Mouse (Mus musculus) gastrocnemius, adult 8-10 months (tissue): ENCODE results near the gene Cyb561d2. TPM values are rescaled to one million over a fixed set of nuclear protein-coding genes. Genes with fewer than 3 reads are reported as not detected.

Experiments
- DNase-seq, 2 experiments: peaks; one replicate each; pipeline ENCODE4 v3.0.0; 2022; ENCODE audit warnings: low spot score in 2 of 2
- total RNA-seq, 4 experiments: library from RNA; stranded (reverse); gene quantifications; 2 replicates each; pipeline ENCODE4 v1.2.4; 2022

The Cyb561d2 gene
- total RNA-seq, 4 experiments from 2014 or later, result 3.5 to 4.9 (median 4.2) TPM

- DNase-seq, result no peak
Measured at GRCm38 (mm10) chr9:107550491-107551116, 8.6 kb upstream of the Cyb561d2 start.

- no peak for DNase-seq
Measured at GRCm38 (mm10) chr9:107549297-107550074, 7.5 kb upstream of the Cyb561d2 start.

- no peak for DNase-seq
Measured at GRCm38 (mm10) chr9:107548820-107549219, 6.8 kb upstream of the Cyb561d2 start.

GRCm38 (mm10) chr9:107547957-107548356, 6.0 kb upstream of the Cyb561d2 start:
- DNase-seq, result no peak

- DNase-seq, result peak; percentile 72 to 79
Measured at GRCm38 (mm10) chr9:107547026-107547425, 5.0 kb upstream of the Cyb561d2 start, which contains the start of gene Zmynd10. Zmynd10 (plus strand) TSS chr9:107547298.

- peak in 1 of 2 experiments; percentile 60 for DNase-seq
Measured at GRCm38 (mm10) chr9:107545602-107546001, 3.6 kb upstream of the Cyb561d2 start.

- no peak for DNase-seq
Measured at GRCm38 (mm10) chr9:107545199-107545598, 3.2 kb upstream of the Cyb561d2 start.

- DNase-seq, result no peak
Measured at GRCm38 (mm10) chr9:107544729-107545128, 2.7 kb upstream of the Cyb561d2 start.

- DNase-seq, result no peak
Measured at GRCm38 (mm10) chr9:107544196-107544700, 2.3 kb upstream of the Cyb561d2 start.

GRCm38 (mm10) chr9:107543299-107543698, 1.3 kb upstream of the Cyb561d2 start:
- no peak for DNase-seq

- DNase-seq, result no peak
Measured at GRCm38 (mm10) chr9:107542721-107543120, 728 bp upstream of the Cyb561d2 start.

- DNase-seq, result no peak
Measured at GRCm38 (mm10) chr9:107542352-107542686, 326 bp upstream of the Cyb561d2 start.

- no peak for DNase-seq
Measured at GRCm38 (mm10) chr9:107541005-107541404, 988 bp downstream of the Cyb561d2 start.

GRCm38 (mm10) chr9:107540420-107540819, 1.6 kb downstream of the Cyb561d2 start:
- no peak for DNase-seq

GRCm38 (mm10) chr9:107539940-107540339, 2.1 kb downstream of the Cyb561d2 start:
- DNase-seq, result no peak

GRCm38 (mm10) chr9:107538711-107539110, 3.3 kb downstream of the Cyb561d2 start:
- DNase-seq, result no peak

GRCm38 (mm10) chr9:107538231-107538630, 3.8 kb downstream of the Cyb561d2 start:
- DNase-seq, result no peak

- DNase-seq, result no peak
Measured at GRCm38 (mm10) chr9:107534408-107535202, 7.4 kb downstream of the Cyb561d2 start.

- peak; percentile 85 to 92 for DNase-seq
Measured at GRCm38 (mm10) chr9:107533791-107534407, 8.1 kb downstream of the Cyb561d2 start, which contains the start of gene Tmem115. Tmem115 (plus strand) TSS chr9:107533945.

- peak; percentile 65 for DNase-seq
Measured at GRCm38 (mm10) chr9:107526198-107527026, 15.6 kb downstream of the Cyb561d2 start.

- DNase-seq, result no peak
Measured at GRCm38 (mm10) chr9:107522400-107522711, 19.6 kb downstream of the Cyb561d2 start.
